Mouse (Mus musculus): ENCODE results near the gene Kiss1r. TPM values are rescaled to one million over a fixed set of nuclear protein-coding genes. Genes with fewer than 3 reads are reported as not detected.

The Kiss1r gene
- total RNA-seq, 2 experiments from 2014 or later: 1.0 to 2.2 TPM

DNA sequence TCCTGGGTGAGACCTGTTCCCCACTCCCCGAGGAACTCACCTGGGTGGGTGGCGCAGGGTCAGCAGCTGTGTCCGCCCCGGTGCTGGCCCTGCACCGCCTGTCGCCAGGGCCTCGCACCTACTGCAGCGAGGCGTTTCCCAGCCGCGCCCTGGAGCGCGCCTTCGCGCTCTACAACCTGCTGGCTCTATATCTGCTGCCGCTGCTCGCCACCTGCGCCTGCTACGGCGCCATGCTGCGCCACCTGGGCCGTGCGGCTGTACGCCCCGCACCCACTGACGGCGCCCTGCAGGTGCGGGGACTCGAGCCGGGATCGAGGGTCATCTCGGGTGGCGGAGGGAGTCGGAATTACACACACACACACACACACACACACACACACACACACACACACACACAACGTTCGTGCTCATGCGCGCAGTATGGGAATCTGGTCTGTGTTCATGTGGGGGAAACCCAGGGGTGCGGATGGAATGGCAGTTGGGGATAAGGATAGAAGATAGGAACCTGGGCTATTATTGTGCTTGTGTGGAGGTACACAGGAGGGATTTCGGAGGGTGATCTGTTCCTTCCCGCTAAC, 4.3 kb downstream of the Kiss1r start, which contains the start of gene R3hdm4:
R3hdm4 (minus strand) TSS at position 251 of the 578 bp plus-strand sequence.
- DNase-seq (ENCODE audit: low spot score in 2 of 2): no peak

DNA sequence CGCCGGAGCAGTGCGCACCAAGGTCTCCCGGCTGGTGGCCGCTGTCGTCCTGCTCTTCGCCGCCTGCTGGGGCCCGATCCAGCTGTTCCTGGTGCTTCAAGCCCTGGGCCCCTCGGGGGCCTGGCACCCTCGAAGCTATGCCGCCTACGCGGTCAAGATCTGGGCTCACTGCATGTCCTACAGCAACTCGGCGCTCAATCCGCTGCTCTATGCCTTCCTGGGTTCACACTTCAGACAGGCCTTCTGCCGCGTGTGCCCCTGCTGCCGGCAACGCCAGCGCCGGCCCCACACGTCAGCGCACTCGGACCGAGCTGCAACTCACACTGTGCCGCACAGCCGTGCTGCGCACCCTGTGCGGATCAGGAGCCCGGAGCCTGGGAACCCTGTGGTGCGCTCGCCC, 4.8 kb downstream of the Kiss1r start:
- no peak for DNase-seq (ENCODE audit: low spot score in 2 of 2)

DNA sequence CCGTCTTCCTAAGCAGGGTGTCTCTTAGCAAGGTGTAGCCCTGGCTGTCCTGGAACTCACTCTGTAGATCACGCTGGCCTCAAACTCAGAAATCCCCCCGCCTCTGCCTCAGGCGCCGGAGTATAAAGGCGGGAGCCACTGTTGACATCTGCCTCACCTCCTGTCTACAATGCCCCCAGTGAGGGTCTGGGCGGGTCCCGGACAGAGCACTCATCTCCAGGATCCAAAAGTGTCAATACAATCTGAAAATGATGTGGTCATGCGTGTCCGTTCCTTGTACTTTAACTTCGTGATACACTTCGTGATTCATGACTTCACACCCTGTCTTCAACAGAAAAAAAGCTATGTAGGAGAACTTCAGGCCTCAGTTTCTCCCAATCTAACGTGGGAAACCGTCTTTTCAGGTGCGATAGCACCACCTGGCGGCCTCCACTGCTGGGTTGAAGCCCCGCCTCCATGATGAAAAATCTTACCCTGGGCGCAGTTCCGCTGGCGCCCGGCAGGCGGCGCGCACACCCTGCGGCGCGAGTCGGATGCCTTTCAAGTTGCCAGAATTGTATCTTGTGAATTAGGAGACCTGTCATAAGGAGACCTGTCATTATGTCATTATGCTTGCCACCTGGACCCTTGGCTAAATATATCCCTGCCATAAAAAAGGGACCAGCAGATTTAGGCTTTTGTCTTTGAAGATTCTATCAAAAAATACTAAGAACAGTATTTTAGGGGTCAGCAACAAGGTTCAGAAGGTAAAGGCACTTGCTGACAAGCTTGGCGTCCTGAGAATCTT, 8.4 kb downstream of the Kiss1r start:
- peak; percentile 96 to 97 for DNase-seq (ENCODE audit: low spot score in 2 of 2)

DNA sequence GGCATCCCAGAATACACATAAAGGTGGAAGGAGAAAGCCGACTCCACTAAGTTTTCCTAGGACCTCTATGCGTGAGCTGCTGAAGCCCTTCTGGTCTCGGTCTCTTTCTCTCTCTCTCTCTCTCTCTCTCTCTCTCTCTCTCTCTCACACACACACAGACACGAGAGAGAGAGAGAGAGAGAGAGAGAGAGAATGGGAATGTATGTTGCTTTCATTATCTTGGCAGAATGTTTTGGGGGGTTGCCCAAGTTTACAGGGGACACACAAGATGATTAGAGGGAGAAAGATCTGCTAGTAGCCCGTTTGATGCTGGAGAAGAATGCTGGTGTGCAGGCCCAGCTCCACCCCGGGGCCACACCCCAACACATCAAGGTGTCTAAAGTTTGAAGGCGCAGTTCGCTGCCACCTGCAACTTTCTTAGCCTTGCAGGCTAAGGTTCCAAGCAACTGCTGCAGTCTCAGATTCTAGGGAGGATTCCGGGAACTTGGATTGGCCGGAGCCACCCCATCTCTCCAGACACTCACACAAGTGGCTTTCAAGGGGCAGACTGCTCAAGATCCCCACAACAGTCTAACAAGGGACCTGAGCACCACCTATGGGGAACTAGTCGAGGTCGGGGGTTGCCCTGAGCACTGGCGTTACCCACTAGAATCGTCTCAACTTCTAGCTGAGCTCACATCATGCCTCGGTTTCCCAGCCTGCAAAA, 9.2 kb downstream of the Kiss1r start:
- no peak for DNase-seq (ENCODE audit: low spot score in 2 of 2)

DNA sequence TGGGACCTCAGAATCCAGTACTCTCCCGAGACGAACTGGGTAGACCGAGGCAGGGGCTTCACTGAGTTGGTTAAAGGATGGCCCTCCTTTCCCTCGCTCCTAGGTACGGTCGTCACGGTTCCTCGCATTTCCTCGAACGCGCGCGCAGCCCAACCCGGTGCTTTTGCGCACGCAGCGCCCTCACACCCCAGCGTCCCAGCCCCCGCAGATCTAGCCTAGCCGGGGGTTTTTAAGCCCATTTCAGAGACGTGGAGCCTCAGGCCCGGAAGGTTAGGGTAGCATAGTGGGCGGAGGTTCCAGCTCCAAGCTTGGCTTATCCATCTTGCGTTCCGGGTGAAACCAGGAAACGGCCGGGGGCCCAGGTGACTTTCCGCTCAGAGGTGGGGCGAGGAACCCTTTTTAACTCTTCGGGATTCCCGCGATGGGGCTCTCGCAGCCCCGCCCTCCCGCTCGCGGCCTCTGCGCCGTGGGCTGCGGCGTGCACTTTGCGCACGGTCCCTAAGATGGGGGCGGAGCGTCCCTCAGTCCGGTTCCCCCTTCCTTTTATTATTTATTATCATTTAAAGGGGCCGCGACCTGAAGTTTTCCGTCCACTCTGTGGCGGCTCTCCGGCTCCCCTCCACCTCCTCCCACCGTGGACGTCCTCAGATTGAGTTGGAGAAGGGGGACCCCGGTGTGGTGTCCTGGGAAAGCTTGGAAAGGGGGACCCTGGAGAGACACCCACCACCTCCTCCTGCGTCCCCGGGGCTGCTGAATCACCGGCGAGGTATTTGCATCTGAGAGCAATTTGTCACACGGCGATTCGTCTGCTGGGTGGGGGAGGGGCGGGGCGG, 9.9 kb downstream of the Kiss1r start, which contains the start of gene Arid3a:
Arid3a (plus strand) TSS at position 553 of the 833 bp plus-strand sequence.
- DNase-seq (ENCODE audit: low spot score in 2 of 2): peak; percentile 86 to 89

DNA sequence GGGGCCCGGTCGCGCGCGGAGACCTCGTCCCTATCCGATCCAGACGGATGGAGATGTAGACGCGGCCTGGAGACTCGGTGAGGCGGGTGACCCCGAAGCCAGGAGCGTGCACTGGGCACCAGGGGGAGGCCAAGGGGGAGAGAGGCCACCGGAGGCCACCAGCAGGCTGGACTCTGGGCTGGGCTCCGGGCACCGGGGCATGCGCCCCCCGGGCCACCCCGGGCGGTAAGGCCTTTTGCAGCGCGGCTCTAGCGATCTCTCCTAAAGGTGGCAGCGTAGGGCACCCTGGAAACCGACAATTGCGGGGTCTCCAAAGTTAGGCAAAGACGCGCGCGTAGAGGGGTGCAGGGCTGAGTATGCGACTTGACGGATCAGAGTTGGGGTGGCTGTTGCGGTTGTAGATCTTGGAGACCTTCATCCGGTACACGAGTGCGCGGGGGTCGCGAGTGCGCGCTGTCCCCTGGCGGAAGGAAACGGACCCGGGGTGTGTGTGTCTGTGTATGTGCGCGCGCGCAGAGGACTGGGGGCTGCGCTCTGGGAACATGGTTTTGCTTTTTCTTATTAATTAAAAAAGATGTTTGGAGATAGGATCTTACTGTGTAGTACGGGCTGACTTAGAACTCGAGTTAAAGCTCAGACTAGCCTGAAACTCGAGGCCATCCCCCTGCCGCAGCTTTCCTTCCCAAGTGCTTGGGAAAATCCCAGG, 10.7 kb downstream of the Kiss1r start:
- DNase-seq (ENCODE audit: low spot score in 2 of 2): peak in 1 of 2 experiments; percentile 53

DNA sequence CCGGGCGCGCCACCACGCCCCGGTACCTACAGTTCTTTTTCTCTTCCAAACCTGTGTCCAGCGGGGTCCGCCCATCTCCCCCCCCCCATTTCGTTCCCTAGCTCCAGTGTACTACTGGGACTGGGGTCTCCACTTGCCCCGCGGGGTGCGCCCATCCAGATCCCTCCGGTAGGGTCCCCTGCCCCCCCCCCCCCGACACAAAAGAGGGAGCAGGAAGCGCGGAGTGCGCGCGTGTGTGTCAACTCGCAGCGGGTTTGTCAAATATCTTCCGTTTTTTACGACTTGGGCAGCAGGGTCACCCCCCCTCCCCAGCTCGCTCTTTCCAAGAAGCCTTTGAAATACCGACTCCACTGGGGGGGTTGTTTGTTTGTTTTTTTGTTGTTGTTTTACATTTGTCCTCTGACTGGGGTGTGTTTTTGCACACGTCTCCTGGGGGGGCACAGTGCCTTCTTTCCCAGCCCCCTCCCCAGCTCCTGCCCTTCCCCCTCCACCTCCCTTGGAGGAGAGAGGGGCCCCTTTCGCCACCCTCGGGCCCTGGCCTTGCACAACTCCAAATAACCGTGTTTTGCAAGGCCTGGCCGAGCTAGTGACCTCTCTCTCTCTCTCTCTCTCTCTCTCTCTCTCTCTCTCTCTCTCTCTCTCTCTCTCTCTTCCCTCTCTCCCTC, 11.4 kb downstream of the Kiss1r start:
- DNase-seq (ENCODE audit: low spot score in 2 of 2): peak; percentile 40 to 61

DNA sequence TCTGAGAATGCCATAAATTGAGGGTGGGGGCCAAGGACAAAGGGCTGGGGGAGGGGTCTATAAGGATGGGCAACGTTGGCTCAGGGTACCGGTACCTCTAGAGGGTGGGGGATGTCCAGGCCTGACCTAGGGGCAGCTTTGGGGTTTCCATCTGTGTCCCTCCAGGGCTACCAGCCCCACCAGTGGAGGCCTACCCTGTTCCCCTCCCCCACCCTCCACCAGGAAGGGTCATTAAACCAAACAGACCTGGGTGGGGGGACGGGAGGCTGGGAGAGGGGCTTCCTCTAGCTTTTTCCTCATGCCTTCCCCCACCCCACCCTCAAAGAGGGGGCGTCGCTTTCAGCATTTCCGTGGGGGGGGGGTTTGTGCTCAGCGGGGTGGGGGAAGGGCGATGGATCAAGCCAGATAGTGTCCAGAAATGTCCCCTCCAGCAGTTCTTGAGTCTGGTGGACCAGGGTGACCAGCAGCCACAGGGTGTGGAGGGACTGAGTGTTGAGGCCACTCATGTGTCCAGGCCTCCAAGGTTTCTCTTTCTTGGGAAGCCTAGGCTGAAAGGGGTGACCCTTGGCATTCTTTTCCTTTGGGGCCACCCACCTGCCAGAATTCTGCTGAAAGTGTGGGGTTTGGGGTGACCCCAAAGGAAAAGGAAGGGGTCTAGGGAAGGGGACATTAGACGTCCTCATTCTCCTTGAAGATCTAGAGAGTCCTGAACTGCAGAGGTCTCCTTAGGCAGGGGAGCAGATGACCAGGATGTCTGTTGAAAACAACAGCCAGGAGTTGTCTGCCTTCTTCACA, 12.3 kb downstream of the Kiss1r start:
- DNase-seq (ENCODE audit: low spot score in 2 of 2): no peak

DNA sequence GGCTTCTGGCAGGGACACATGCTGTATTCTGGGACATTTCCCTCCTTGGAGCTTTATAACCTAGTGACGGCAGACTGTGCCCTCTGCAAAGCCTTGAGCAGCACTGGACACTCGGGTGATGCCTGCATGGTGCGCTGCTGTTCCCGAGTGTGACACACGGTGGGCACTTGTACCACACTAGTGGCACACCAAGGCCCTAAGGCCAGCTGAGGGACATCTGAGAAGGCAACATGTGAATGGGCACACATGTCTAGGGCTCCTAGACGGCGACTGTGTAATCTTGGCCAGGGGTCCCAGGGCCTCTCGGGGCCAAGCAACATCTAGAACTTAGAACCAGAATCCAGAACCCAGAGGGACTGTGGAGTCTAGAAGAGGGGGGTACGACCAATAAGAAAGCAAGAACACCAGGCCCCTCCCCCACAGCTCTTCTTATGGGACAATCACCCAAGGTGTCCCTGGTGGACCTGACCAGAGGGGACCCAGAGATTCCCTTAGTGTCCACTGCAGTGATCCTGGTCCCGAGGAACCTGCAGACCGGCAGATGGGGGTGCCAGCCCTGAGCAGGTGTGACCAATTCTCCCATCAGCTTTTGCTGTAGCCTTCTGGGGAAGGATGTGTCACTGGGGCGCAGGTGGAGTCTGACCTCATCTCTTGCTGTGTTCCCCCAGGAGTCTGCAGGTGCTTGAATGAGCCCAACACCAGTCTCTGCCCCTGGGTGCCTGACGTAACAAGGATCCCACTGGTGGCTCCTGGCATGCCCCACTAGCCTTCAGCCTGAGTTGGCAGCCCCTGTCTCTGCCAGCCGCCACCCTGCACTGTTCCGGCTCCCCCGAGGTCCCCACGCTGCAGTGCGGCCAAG, 13.4 kb downstream of the Kiss1r start:
- no peak for DNase-seq (ENCODE audit: low spot score in 2 of 2)

DNA sequence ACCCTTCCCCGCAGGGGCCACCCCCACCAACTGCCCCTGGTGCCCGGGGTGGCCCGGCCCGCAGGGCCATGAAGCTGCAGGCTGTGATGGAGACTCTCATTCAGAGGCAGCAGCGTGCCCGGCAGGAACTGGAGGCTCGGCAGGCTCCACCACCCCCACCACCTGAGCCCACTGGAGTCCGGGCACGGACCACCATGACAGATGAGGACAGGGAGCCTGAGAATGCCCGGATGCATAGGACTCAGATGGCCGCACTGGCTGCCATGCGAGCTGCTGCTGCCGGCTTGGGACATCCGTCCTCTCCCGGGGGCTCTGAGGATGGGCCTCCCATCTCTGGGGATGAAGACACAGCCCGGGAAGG, 14.0 kb downstream of the Kiss1r start:
- no peak for DNase-seq (ENCODE audit: low spot score in 2 of 2)

DNA sequence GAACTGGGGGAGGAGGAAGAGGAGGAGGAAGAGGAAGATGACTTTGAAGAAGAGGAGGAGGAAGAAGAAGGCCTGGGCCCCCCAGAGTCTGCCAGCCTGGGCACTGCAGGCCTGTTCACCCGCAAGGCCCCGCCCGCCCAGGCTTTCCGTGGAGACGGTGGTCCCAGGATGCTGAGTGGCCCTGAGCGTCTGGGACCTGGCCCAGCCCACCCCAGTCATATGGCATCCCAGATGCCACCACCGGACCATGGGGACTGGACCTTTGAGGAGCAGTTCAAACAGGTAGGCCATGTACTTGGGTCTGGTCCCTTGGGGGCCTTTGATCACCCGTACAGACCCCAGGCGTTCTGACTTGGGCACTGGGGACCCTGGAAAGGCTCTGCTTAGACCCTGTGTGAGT, 15.0 kb downstream of the Kiss1r start:
- no peak for DNase-seq (ENCODE audit: low spot score in 2 of 2)

DNA sequence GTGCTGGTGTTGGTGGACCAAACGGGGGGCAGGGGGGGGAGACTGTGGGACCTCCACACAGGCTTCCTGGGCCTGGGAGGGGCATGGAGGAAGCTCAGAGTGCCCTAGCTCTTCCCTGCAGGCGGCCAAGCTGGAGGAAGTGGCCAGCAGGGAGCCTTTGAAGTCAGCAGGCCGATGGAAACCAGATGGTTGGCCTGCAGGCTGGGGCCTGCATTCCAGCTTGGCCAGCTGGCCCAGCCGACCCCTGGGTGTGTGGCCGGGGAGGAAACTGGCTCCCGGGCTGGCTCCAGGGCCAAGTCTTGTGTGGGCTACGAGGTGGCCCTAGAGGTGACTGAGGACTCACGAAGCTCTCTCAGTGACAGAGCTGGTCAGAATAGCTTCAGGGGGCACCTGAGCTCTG, 16.0 kb downstream of the Kiss1r start:
- DNase-seq (ENCODE audit: low spot score in 2 of 2): no peak

DNA sequence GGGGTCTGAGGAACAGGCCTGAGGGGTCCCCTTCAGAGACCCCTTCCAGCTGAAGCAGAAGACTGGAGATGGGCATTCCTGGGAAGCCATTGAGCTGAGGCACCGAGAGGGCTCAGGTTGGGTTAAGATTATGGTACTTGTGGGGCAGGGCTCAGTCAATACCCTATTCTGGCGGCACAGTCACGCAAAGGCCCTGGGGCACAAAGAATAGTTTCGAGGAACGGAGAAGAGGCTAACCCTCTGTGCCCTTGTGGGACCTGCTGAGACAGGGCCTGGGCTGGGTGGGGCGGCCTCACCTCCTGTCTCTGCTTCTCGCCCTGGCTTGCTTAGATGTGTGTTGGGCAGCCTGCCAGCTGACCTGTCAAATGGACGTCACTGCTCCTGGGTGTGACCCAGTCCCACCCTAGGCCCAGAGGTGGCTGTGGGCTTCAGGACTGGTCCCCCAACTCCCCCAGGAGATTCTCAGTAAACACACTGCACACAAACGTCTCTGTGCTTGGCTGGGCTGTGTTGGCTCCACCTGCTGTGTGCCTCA, 16.4 kb downstream of the Kiss1r start:
- no peak for DNase-seq (ENCODE audit: low spot score in 2 of 2)

DNA sequence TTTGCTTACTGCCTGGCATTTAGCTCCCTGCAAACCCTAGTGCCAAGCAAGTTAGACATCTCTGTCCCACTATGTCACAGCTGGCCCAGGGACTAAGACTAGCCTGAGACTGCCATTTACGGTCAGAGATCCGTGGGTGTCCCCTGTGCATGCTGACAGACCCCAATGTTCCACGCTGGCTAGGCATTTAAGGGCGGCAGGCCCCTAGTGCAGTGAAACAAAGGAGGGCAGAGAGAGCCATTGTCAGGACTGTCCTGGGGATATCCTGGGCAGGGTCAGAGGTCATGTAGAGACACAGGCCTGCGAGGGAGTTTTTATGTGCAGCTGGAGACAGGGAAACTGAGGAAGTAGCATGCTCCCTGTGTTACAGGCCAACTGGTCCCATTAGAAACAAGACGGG, 17.1 kb downstream of the Kiss1r start:
- no peak for DNase-seq (ENCODE audit: low spot score in 2 of 2)

DNA sequence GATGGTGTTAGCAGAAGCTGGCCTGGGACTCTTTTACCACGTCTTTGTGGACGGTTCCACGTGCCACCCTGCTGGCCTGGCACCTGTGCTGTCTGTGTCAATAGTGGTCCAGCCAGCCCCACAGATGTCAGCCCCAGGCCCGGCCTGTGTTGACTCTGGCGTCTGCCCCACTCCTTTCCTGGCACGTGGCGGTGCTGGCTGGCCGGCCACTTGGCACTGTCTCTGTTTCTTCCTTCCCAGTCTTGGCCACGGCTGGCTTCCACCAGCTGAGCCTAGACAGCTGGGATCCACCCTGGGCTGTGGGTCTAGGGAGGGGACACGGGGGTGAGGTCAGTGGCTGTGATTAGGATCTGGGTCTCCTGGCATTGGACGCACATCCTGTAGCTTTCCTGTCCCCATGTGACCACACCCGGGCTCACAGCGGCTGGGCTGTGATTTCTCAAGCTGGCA, 17.5 kb downstream of the Kiss1r start:
- DNase-seq (ENCODE audit: low spot score in 2 of 2): peak; percentile 34 to 73

DNA sequence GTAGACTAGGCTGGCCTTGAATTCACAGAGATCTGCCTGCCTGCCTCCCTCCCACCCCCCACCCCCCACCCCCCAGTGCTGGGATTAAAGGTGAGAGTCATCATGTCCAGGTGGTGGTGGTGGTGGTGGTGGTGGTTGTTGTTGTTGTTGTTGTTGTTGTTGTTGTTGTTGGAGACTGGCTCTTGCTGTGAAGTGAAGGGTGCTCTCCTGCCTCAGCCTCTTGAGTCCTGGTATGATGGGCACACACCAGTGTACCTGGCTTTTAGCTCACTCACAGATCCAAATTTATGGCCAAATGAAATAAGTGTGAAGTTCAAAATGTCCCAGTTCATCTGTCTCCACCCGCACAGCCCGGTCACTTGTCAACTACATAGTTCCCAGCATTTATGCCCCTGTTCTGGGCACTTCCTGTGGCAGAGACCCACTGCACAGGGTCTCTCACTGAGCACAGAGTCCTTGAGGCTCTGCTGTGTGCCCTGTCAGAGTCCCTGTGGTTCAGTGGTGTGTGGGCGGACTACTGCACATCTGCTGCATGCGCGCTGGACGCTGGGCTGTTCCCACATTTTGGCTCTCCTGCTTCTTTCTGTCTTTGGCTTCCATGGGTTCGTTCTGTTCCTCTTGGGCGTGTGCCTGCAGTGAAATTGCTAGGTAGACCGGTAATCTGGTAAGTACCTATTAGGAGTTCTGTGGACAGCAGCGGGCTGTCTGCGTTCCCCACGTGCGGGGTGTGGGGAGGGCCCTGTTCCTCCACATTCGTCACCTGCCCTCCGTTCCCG, 18.2 kb downstream of the Kiss1r start:
- no peak for DNase-seq (ENCODE audit: low spot score in 2 of 2)

DNA sequence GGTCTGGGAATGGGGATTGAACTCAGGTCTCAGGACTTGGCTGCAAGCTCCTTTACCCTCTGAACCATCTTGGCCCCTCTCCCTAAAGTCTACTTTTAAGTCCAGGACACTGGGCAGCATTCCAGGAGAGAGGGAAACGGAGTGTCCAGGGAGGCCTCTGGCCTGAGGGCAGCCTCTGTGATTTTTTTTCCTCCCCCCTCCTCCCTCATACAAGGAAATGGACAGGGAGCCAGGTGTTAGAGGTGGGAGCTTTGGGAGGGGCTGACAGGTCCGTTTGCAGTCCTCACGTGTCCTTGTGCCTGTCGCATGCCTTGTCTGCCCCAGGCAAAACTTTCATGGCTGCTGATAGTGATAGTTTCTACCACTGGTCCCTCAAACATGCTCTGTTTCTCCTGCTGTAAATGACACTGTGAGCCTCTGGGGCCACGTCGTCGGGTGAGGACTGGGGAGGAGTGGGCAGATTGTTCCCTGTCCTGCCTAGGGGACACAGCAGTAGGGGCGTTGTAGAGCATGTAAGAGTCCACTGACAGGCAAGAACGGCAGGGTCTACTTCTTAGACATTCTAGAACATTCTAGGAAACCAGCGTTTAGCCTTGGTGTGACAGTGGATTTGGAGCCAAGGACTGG, 19.6 kb downstream of the Kiss1r start:
- DNase-seq (ENCODE audit: low spot score in 2 of 2): no peak
